Mouse (Mus musculus) left cerebral cortex, adult 18-20 months (tissue): ENCODE data around the gene Klhl3. TPM values are rescaled to one million over a fixed set of nuclear protein-coding genes. Genes with fewer than 3 reads are reported as not detected.
A peak's percentile ranks its signal among the peaks of the same experiment; 100 is the strongest.

Experiments used
- DNase-seq, 2 experiments: peaks; one replicate each; pipeline ENCODE4 v3.0.0; 2021 to 2022; ENCODE audit warnings: low spot score in 2 of 2, mixed read lengths in 1 of 2
- total RNA-seq, 2 experiments: library from RNA; stranded (reverse); gene quantifications; 2 replicates each; pipeline ENCODE4 v1.2.3; 2021

Klhl3 gene
- total RNA-seq, 2 experiments from 2014 or later: 30.1 to 33.9 TPM

GRCm38 (mm10) chr13:58126126-58126525 lies 12.7 kb upstream of the Klhl3 start:
- DNase-seq: no peak

GRCm38 (mm10) chr13:58124989-58125388 lies 11.6 kb upstream of the Klhl3 start:
- no peak for DNase-seq

GRCm38 (mm10) chr13:58124278-58124677 lies 10.9 kb upstream of the Klhl3 start:
- DNase-seq: no peak

- no peak for DNase-seq
These were observed 10.0 kb upstream of the Klhl3 start for GRCm38 (mm10) chr13:58123381-58123780.

GRCm38 (mm10) chr13:58122786-58123297 lies 9.4 kb upstream of the Klhl3 start:
- DNase-seq: no peak

- DNase-seq: peak; percentile 44 to 55
These were observed 4.1 kb upstream of the Klhl3 start for GRCm38 (mm10) chr13:58117318-58118017.

GRCm38 (mm10) chr13:58116801-58117200 lies 3.4 kb upstream of the Klhl3 start:
- DNase-seq: no peak

- no peak for DNase-seq
These were observed 1.8 kb upstream of the Klhl3 start for GRCm38 (mm10) chr13:58115227-58115626.

- no peak for DNase-seq
These were observed 771 bp downstream of the Klhl3 start for GRCm38 (mm10) chr13:58112601-58113041.

GRCm38 (mm10) chr13:58112191-58112590 lies 1.2 kb downstream of the Klhl3 start:
- peak; percentile 58 for DNase-seq

- DNase-seq: peak; percentile 39 to 47
These were observed 2.1 kb downstream of the Klhl3 start for GRCm38 (mm10) chr13:58111306-58111705.

- DNase-seq: peak; percentile 68 to 75
These were observed 22.7 kb downstream of the Klhl3 start for GRCm38 (mm10) chr13:58090643-58091042.

GRCm38 (mm10) chr13:58084396-58084795 lies 29.0 kb downstream of the Klhl3 start:
- DNase-seq: no peak

- no peak for DNase-seq
These were observed 29.9 kb downstream of the Klhl3 start for GRCm38 (mm10) chr13:58083521-58083920.

GRCm38 (mm10) chr13:58083048-58083447 lies 30.3 kb downstream of the Klhl3 start:
- no peak for DNase-seq

- no peak for DNase-seq
These were observed 35.0 kb downstream of the Klhl3 start for GRCm38 (mm10) chr13:58078361-58078760.

- DNase-seq: no peak
These were observed 38.5 kb downstream of the Klhl3 start for GRCm38 (mm10) chr13:58074881-58075280.

- peak; percentile 49 to 53 for DNase-seq
These were observed 38.9 kb downstream of the Klhl3 start for GRCm38 (mm10) chr13:58074466-58074865.

- DNase-seq: peak; percentile 55 to 65
These were observed 40.0 kb downstream of the Klhl3 start for GRCm38 (mm10) chr13:58073254-58073882.

- DNase-seq: no peak
These were observed 42.2 kb downstream of the Klhl3 start for GRCm38 (mm10) chr13:58071209-58071608.

GRCm38 (mm10) chr13:58070504-58070903 lies 42.9 kb downstream of the Klhl3 start:
- no peak for DNase-seq

GRCm38 (mm10) chr13:58068421-58069209 lies 44.8 kb downstream of the Klhl3 start:
- peak; percentile 64 to 71 for DNase-seq
